Mouse (Mus musculus) gastrocnemius, postnatal 10 days (tissue): ENCODE measurements around the gene Cyp4f40. TPM values are rescaled to one million over a fixed set of nuclear protein-coding genes. Genes with fewer than 3 reads are reported as not detected.
"Not testable (repeated sequence)": the region's sequence is repeated elsewhere in the genome, so short reads cannot be mapped to it uniquely, and the experiment has no call there.

Experiments used
- DNase-seq: peaks from one replicate; pipeline ENCODE4 v3.0.0; 2021; ENCODE audit warnings: mixed read lengths
- long read RNA-seq, 2 experiments: library from polyadenylated mRNA; stranded (forward); transcript quantifications; one replicate each; pipeline ENCODE4 v2.0.0; 2021
- total RNA-seq, 2 experiments: library from RNA; stranded (reverse); gene quantifications; 2 replicates each; pipeline ENCODE4 v1.2.3; 2021

Gene Cyp4f40
- not detected for total RNA-seq
- long read RNA-seq, experiment 1, result 0 reads
- long read RNA-seq, experiment 2, result 0 reads

- DNase-seq, result no peak
These were observed at the start of gene Cyp4f40 for GRCm38 (mm10) chr17:32658712-32659111. Gene Cyp4f40, plus strand, starts transcription at chr17:32658900.

- DNase-seq, result not testable (repeated sequence)
These were observed 48.5 kb upstream of the Cyp4f40 start for GRCm38 (mm10) chr17:32610231-32610630.

GRCm38 (mm10) chr17:32610896-32611295 is 47.8 kb upstream of the Cyp4f40 start:
- no peak for DNase-seq

- DNase-seq, result no peak
These were observed 46.3 kb upstream of the Cyp4f40 start for GRCm38 (mm10) chr17:32612417-32612816.

GRCm38 (mm10) chr17:32617252-32617651 is 41.4 kb upstream of the Cyp4f40 start:
- no peak for DNase-seq

- not testable (repeated sequence) for DNase-seq
These were observed 37.7 kb upstream of the Cyp4f40 start, which contains the start of gene Cyp4f37 for GRCm38 (mm10) chr17:32621018-32621417. Gene Cyp4f37, plus strand, starts transcription at chr17:32621309.

- DNase-seq, result not testable (repeated sequence)
These were observed 29.0 kb upstream of the Cyp4f40 start for GRCm38 (mm10) chr17:32629726-32630125.

GRCm38 (mm10) chr17:32631936-32632335 is 26.8 kb upstream of the Cyp4f40 start:
- no peak for DNase-seq

GRCm38 (mm10) chr17:32634242-32634971 is 24.3 kb upstream of the Cyp4f40 start:
- DNase-seq, result not testable (repeated sequence)

- DNase-seq, result peak; percentile 82
These were observed 23.8 kb upstream of the Cyp4f40 start for GRCm38 (mm10) chr17:32634972-32635314.

GRCm38 (mm10) chr17:32636341-32636740 is 22.4 kb upstream of the Cyp4f40 start:
- no peak for DNase-seq

- no peak for DNase-seq
These were observed 21.5 kb upstream of the Cyp4f40 start for GRCm38 (mm10) chr17:32637151-32637550.

- no peak for DNase-seq
These were observed 12.1 kb upstream of the Cyp4f40 start for GRCm38 (mm10) chr17:32646631-32647030.

GRCm38 (mm10) chr17:32653860-32654259 is 4.8 kb upstream of the Cyp4f40 start:
- DNase-seq, result no peak

GRCm38 (mm10) chr17:32657041-32657440 is 1.7 kb upstream of the Cyp4f40 start:
- DNase-seq, result no peak

- no peak for DNase-seq
These were observed 454 bp upstream of the Cyp4f40 start for GRCm38 (mm10) chr17:32658246-32658645.

GRCm38 (mm10) chr17:32673976-32674375 is 15.3 kb downstream of the Cyp4f40 start:
- DNase-seq, result no peak

GRCm38 (mm10) chr17:32676040-32676635 is 17.4 kb downstream of the Cyp4f40 start:
- DNase-seq, result no peak

- DNase-seq, result peak; percentile 33
These were observed 21.7 kb downstream of the Cyp4f40 start for GRCm38 (mm10) chr17:32680404-32680803.

GRCm38 (mm10) chr17:32685048-32685750 is 26.5 kb downstream of the Cyp4f40 start, which contains the start of gene Cyp4f15:
Gene Cyp4f15, plus strand, starts transcription at chr17:32685627.
- no peak for DNase-seq

GRCm38 (mm10) chr17:32686722-32687121 is 28.0 kb downstream of the Cyp4f40 start:
- DNase-seq, result no peak

- no peak for DNase-seq
These were observed 32.3 kb downstream of the Cyp4f40 start for GRCm38 (mm10) chr17:32690959-32691358.

GRCm38 (mm10) chr17:32702826-32703225 is 44.1 kb downstream of the Cyp4f40 start:
- DNase-seq, result peak; percentile 6
